Mouse (Mus musculus) lung, postnatal 0 days (tissue): ENCODE measurements around the gene Mcm5. TPM values are rescaled to one million over a fixed set of nuclear protein-coding genes. Genes with fewer than 3 reads are reported as not detected.

Experiments used
- ATAC-seq: fragments of 200-750 bp; cut with Nextera tagmentation; 2 replicates; pipeline ENCODE4 v1.8.0; 2017; ENCODE audit warnings: moderate library complexity
- DNase-seq: peaks from one replicate; pipeline ENCODE4 v3.0.0-alpha.2; 2016; ENCODE audit warnings: low spot score
- H3K27ac ChIP-seq: fragments of 300-500 bp; sonication (generic); 2 replicates; pipeline ENCODE4 v1.5.1; 2014; ENCODE audit warnings: antibody characterized with exemption, mild to moderate bottlenecking, low read length, mixed read lengths
- H3K27me3 ChIP-seq: fragments of 300-500 bp; sonication (generic); replicated peaks from 2 replicates; pipeline ENCODE4 v1.6.1; 2014; ENCODE audit warnings: low read length, mixed read lengths; ENCODE audit not compliant: insufficient read depth
- H3K36me3 ChIP-seq: fragments of 300-500 bp; sonication (generic); 2 replicates; pipeline ENCODE4 v1.6.1; 2014; ENCODE audit warnings: low read length, mixed read lengths; ENCODE audit not compliant: insufficient read depth
- H3K4me1 ChIP-seq: fragments of 300-500 bp; sonication (generic); 2 replicates; pipeline ENCODE4 v1.6.1; 2014; ENCODE audit warnings: antibody characterized with exemption, low read depth, low read length, mixed read lengths; ENCODE audit not compliant: insufficient read depth
- H3K4me2 ChIP-seq: fragments of 300-500 bp; sonication (generic); replicated peaks from 2 replicates; pipeline ENCODE4 v1.6.1; 2014; ENCODE audit warnings: low read depth, mild to moderate bottlenecking, low read length, moderate library complexity, mixed read lengths
- H3K4me3 ChIP-seq: fragments of 300-500 bp; sonication (generic); 2 replicates; pipeline ENCODE4 v1.5.1; 2014; ENCODE audit warnings: low read depth, low read length
- H3K9ac ChIP-seq: fragments of 300-500 bp; sonication (generic); replicated peaks from 2 replicates; pipeline ENCODE4 v1.6.1; 2014; ENCODE audit warnings: low read depth, mild to moderate bottlenecking
- H3K9me3 ChIP-seq: fragments of 300-500 bp; sonication (generic); 2 replicates; pipeline ENCODE4 v1.6.1; 2016; ENCODE audit warnings: low read length, mixed read lengths
- CTCF ChIP-seq: IDR thresholded peaks from 2 replicates; pipeline ENCODE4 v1.5.1; 2016; ENCODE audit warnings: antibody characterized with exemption, mild to moderate bottlenecking
- EP300 ChIP-seq: IDR thresholded peaks from 2 replicates; pipeline ENCODE4 v1.6.1; 2016; ENCODE audit warnings: antibody characterized with exemption, mild to moderate bottlenecking, control low read depth
- WGBS: fragments of 180-500 bp; shearing (Covaris S2); extraction: QIAGEN DNeasy Blood & Tissue Kit; methylation state at CpG from one replicate; pipeline ENCODE4 v1.1.7; 2014; 5-methylcytosine and 5-hydroxymethylcytosine counted together
- polyA plus RNA-seq: library from polyadenylated mRNA; unstranded; fragments of >200 nt; fragmentation: Nextera tagmentation; extraction: Ambion mirVana; gene quantifications from 2 replicates; pipeline ENCODE4 v1.2.1, GENCODE M21; 2015

Gene Mcm5
- polyA plus RNA-seq, 1 experiment from 2014 or later: 14.6 TPM

GRCm38 (mm10) chr8:75152505-75153082 is 43.2 kb downstream of the Mcm5 start:
- no peak overlapping the region for H3K9ac ChIP-seq
- 62% methylated on average over 2 of the region's 2 CpGs for WGBS
- ATAC-seq: no peak

GRCm38 (mm10) chr8:75154855-75155478 is 45.6 kb downstream of the Mcm5 start:
- TF ChIP-seq CTCF: no peak
- TF ChIP-seq EP300: no peak
- no peaks in the 10 kb centered on the region for H3K36me3 ChIP-seq
- DNase-seq (peak; percentile 20), ATAC-seq (peak; percentile 30; the same call in 1 of the 2 replicates)
- H3K4me3 ChIP-seq: no peak overlapping the region
- H3K27ac ChIP-seq: no peak overlapping the region
- no peak overlapping the region for H3K9ac ChIP-seq
- H3K4me1 ChIP-seq: no peaks in the 10 kb centered on the region
- H3K4me2 ChIP-seq: no peak overlapping the region
- 18% methylated on average over 5 of the region's 5 CpGs for WGBS
- no peaks in the 10 kb centered on the region for H3K27me3 ChIP-seq
- H3K9me3 ChIP-seq: no peaks in the 10 kb centered on the region

More at GRCm38 (mm10) chr8:75152505-75153082, 43.2 kb downstream of the Mcm5 start:
- no peak for TF ChIP-seq CTCF
- TF ChIP-seq EP300: no peak
- DNase-seq: no peak
- H3K27me3 ChIP-seq: no peaks in the 10 kb centered on the region
- no peak overlapping the region for H3K27ac ChIP-seq
- no peaks in the 10 kb centered on the region for H3K4me1 ChIP-seq
- no peaks in the 10 kb centered on the region for H3K9me3 ChIP-seq
- no peak overlapping the region for H3K4me3 ChIP-seq
- no peak overlapping the region for H3K4me2 ChIP-seq
- H3K36me3 ChIP-seq: no peaks in the 10 kb centered on the region

GRCm38 (mm10) chr8:75155740-75156322 is 46.5 kb downstream of the Mcm5 start:
- Histone ChIP-seq H3K36me3 (no peaks in the 10 kb centered on the region), H3K4me1 (no peaks in the 10 kb centered on the region), H3K27me3 (no peaks in the 10 kb centered on the region), H3K9ac (no peak overlapping the region), H3K27ac (no peak overlapping the region), H3K4me2 (no peak overlapping the region), H3K9me3 (no peaks in the 10 kb centered on the region), H3K4me3 (no peak overlapping the region)
- no peak for TF ChIP-seq CTCF
- TF ChIP-seq EP300: no peak
- DNase-seq (no peak), ATAC-seq (no peak)
- WGBS: 29% methylated on average over 2 of the region's 2 CpGs

GRCm38 (mm10) chr8:75157471-75158230 is 48.3 kb downstream of the Mcm5 start:
- Histone ChIP-seq H3K4me3 (no peak overlapping the region), H3K9me3 (no peaks in the 10 kb centered on the region), H3K36me3 (no peaks in the 10 kb centered on the region), H3K9ac (no peak overlapping the region), H3K27me3 (no peaks in the 10 kb centered on the region), H3K4me2 (no peak overlapping the region), H3K27ac (no peak overlapping the region), H3K4me1 (no peaks in the 10 kb centered on the region)
- DNase-seq (no peak), ATAC-seq (no peak)
- 27% methylated on average over 7 of the region's 7 CpGs for WGBS
- TF ChIP-seq CTCF (no peak), EP300 (no peak)

GRCm38 (mm10) chr8:75169363-75169762 is 60.0 kb downstream of the Mcm5 start:
- no peaks in the 10 kb centered on the region for H3K36me3 ChIP-seq
- TF ChIP-seq CTCF (no peak), EP300 (no peak)
- peak; percentile 18; the same call in 1 of the 2 replicates for ATAC-seq
- no peaks in the 10 kb centered on the region for H3K9me3 ChIP-seq
- no peak overlapping the region for H3K9ac ChIP-seq
- no peaks in the 10 kb centered on the region for H3K27me3 ChIP-seq
- no peak for DNase-seq
- 51% methylated on average over 5 of the region's 5 CpGs for WGBS
- H3K4me1 ChIP-seq: no peaks in the 10 kb centered on the region
- no peak overlapping the region for H3K27ac ChIP-seq
- H3K4me2 ChIP-seq: no peak overlapping the region
- no peak overlapping the region for H3K4me3 ChIP-seq

GRCm38 (mm10) chr8:75172009-75172685 is 62.8 kb downstream of the Mcm5 start:
- TF ChIP-seq EP300 (0 out of 2 replicates have a peak, but pooled peaks have one; percentile 16), CTCF (no peak)
- H3K4me3 ChIP-seq: no peak overlapping the region
- H3K9me3 ChIP-seq: no peaks in the 10 kb centered on the region
- 59% methylated on average over 6 of the region's 6 CpGs for WGBS
- H3K4me2 ChIP-seq: no peak overlapping the region
- H3K27ac ChIP-seq: no peak overlapping the region
- H3K9ac ChIP-seq: no peak overlapping the region
- no peaks in the 10 kb centered on the region for H3K4me1 ChIP-seq
- DNase-seq: peak; percentile 32
- H3K27me3 ChIP-seq: no peaks in the 10 kb centered on the region
- no peaks in the 10 kb centered on the region for H3K36me3 ChIP-seq
- ATAC-seq: peak; percentile 68

Other genes starting within 250 kb of the Mcm5 start
- gene Isx, start 236.4 kb upstream of the Mcm5 start, polyA plus RNA-seq: not detected in 2 replicates
- gene Hmgxb4, start 116.2 kb upstream of the Mcm5 start, polyA plus RNA-seq: 17.9 and 21.2 TPM in 2 replicates
- 29.7 and 34.3 TPM in 2 replicates for gene Tom1, start 75.9 kb upstream of the Mcm5 start, polyA plus RNA-seq
- 33.6 and 38.7 TPM in 2 replicates for gene Hmox1, start 15.9 kb upstream of the Mcm5 start, polyA plus RNA-seq
- 1.1 and 1.4 TPM in 2 replicates for gene Rasd2, start 104.4 kb downstream of the Mcm5 start, polyA plus RNA-seq